Mouse (Mus musculus): ENCODE results near the gene Drd5.

The Drd5 gene

DNA sequence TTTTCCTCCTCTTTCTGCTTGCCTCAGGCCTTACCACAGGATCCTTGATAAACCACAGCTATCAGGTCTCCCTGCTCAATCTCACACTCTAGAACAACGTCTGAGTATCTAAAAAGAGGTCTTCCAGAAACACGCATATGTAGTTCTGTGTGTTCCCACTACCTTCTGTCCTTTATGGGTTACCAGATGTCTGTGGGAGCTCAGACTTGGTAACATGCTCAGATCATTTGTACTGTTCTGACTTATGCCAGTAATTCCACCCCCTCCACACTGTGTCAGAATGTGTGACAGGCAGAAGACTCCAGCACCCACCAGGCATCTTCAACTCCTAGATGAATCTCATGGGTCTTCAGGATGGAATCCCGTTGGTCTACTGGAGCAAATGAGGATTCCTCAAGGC is 37.8 kb downstream of the Drd5 start:
- DNase-seq = no peak

DNA sequence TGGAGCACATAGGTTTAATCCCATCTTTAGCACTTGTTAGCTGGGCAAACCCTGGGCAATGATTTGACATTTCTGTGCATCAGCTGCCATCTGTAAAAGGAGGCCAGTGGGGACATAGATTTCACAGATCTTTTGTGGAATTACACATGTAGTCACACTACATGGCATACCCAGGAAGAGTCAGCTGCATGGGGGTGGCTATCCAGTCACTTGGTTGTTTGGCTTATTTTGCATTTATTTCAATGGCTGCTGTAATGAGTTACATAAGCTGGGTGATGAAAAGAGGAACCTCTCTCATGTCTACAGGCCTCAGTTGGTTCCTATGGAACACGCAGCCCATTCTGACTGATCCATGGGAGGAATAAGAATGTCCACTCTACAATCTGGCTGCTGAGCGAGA is 40.5 kb downstream of the Drd5 start:
- DNase-seq = no peak

DNA sequence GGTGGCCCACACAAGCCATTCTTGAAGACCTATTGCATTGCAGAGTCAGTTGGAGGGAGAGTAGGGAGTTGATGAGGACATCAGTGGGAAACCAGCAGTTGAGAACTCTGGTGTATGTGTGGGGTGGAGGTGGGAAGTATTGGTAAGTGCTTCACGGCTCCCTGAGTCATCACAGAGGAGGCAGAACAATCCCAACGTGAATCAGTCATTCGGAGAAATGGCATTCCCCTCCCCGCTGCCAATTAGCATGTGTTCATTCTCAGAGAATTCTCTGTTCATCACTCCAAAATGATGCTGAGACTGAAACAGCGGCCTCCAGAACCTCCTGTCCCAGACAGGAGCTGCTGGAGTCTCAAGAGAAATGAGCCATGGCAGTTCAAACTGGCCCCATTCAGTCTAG is 45.2 kb downstream of the Drd5 start:
- no peak for DNase-seq

DNA sequence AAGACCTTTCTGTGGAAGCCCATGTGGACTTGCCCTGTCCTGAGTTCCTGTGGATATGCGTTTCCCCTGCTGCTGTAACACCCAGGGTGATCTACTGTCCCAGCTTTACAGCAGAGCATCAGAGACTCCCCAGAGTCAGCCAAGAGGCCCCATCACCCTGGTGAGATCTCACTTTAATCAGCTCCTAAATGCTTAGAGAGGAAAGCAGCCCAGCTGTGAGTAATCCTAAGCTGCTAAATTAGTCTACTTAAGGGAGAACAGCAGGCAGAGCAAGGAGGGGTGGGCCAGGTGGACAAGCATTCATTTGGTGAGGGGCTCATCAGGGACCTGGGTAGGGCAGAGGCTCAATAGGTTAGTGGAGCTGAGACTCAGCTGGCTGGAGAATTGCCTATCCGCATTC is 46.4 kb downstream of the Drd5 start:
- DNase-seq = no peak

DNA sequence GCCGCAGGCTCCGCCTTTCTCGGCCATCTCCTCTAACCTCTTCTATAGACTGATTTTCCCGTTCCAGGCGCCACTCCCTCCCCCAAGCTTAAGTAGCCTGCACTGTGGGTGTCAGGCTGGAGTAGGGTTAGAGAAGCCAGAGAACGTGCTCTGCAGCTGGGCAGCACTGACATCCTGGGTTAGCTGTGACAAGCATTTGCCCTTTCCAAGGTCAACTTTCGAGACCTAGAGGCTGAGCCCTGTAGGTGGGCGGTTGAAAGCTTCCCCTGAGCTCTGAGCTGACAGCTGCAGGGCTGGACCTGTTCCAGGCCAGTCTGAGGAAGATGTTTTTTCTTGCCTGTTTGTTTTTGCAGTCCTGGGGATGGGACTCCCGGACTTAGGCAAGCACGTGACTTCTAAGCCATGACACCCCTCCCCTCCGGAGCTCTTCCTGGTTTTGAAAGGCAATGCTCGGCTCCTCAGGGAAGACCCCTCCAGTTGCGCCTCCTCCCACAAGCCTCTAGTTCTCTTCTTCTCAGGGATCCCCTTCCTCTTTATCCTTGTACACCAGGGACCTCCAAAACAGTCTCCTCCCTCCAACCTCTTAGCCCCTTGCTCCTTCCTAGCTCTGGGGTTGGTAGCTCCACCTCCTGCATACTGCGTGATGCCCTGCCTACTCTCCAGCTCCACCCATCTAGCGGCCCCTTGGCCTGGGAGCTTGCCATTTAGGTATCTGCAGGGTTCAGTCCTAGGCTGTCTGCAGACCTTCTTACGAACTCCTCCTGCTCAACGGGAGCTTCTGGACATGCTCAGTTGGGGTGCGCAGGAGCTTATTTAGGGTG is 47.7 kb downstream of the Drd5 start:
- peak; percentile 32 for DNase-seq

DNA sequence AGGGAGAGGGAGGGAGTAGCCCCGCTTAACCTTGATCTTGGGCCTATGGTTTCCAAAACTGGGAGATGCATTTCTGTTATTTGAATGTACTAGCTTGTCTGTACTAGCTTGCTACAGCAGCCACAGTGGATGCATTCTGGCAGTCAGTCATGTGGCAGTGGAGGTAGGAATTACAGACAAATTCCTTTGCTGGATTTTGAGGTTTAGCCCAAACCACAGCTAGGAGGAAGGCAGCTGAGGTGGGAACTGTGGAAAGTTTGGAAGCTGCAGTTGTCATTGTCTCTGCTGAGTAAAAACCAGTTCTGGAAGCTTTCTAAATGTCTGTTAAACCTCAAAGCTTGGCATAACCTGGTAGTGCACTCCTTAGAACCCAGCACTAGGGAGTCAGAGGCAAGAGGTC is 52.1 kb downstream of the Drd5 start:
- DNase-seq = no peak

Data from liver (tissue).